8 mouse cellular contexts compared by ENCODE assay signal in genomic region chr3:126596491-126597160, GRCm38 (mm10). TPM values are rescaled to one million over a fixed set of nuclear protein-coding genes. Genes with fewer than 3 reads are reported as not detected.
DNase-seq lines count a peak whose midpoint lies in the region; ATAC-seq and TF ChIP-seq lines count a peak whose summit lies in the region.

No protein-coding gene starts in this region.

- peak; percentile 51 for TF ChIP-seq CTCF in liver, adult 2 months (IDR thresholded peaks at IDR 0.05; ENCODE audit: low read depth, low read length)

- H3K36me3 ChIP-seq in embryonic facial prominence, embryonic 14.5 days (ENCODE audit: control insufficient read depth, insufficient read depth, low read length), result 0 out of 2 replicates have a peak, but pooled peaks cover 5% of the 10 kb centered on the region
- H3K36me3 ChIP-seq in heart, embryonic 12.5 days, result peaks cover 12% of the 10 kb centered on the region
- peaks cover 1% of the 10 kb centered on the region; the same call in 1 of the 2 replicates for H3K36me3 ChIP-seq in kidney, embryonic 16.5 days (ENCODE audit: insufficient read depth, low read length)
- H3K36me3 ChIP-seq in liver, adult 2 months (ENCODE audit: control insufficient read depth, insufficient read depth, low read length), result peaks cover 5% of the 10 kb centered on the region; the same call in 1 of the 2 replicates

- H3K4me2 ChIP-seq in embryonic facial prominence, embryonic 14.5 days (ENCODE audit: low read depth, low read length), result peak overlapping the region; percentile 88
- H3K4me2 ChIP-seq in heart, embryonic 12.5 days, result peak overlapping the region; percentile 91
- H3K4me2 ChIP-seq in kidney, embryonic 16.5 days (replicated peaks; ENCODE audit: low read depth, low read length), result peak overlapping the region; percentile 94

- H3K4me3 ChIP-seq in embryonic facial prominence, embryonic 14.5 days (ENCODE audit: low read depth, low read length), result peak overlapping the region; percentile 88
- H3K4me3 ChIP-seq in heart, embryonic 12.5 days, result peak overlapping the region; percentile 95
- peak overlapping the region; percentile 71 for H3K4me3 ChIP-seq in kidney, embryonic 16.5 days (ENCODE audit: low read length)
- H3K4me3 ChIP-seq in liver, adult 2 months (ENCODE audit: insufficient read depth, low read depth, low read length), result peak overlapping the region; percentile 73

- peak overlapping the region; percentile 98 for H3K27ac ChIP-seq in embryonic facial prominence, embryonic 14.5 days (replicated peaks; ENCODE audit: low read depth, low read length)
- peak overlapping the region; percentile 99 for H3K27ac ChIP-seq in heart, embryonic 12.5 days (ENCODE audit: poor library complexity, severe bottlenecking)
- peak overlapping the region; percentile 98 for H3K27ac ChIP-seq in kidney, embryonic 16.5 days (ENCODE audit: low read length)
- peak overlapping the region; percentile 83 for H3K27ac ChIP-seq in liver, adult 2 months (replicated peaks; ENCODE audit: insufficient read depth, low read depth, low read length)

- TF ChIP-seq POLR2A in liver, adult 2 months (IDR thresholded peaks at IDR 0.05; ENCODE audit: extremely low read depth, insufficient read depth, low read length), result no peak

- DNase-seq in 3T3-L1 (ENCODE audit: low read depth, low spot score), result peak; percentile 81
- peak; percentile 72 to 81 for DNase-seq in adrenal gland, postnatal 4 days (ENCODE audit: low spot score in 2 of 2)
- DNase-seq in embryonic facial prominence, embryonic 14.5 days (ENCODE audit: low spot score), result peak; percentile 94
- peak; percentile 55 for DNase-seq in liver, adult 2 months (ENCODE audit: extremely low read depth, low read depth, low spot score)
- DNase-seq in monocyte, adult 2 months (ENCODE audit: low read depth in 1 of 2, low spot score in 2 of 2), result peak; percentile 10 to 55
- peak; percentile 64 to 73 for DNase-seq in spleen, postnatal 14 days (ENCODE audit: low spot score in 2 of 2)

- WGBS in embryonic facial prominence, embryonic 14.5 days, result under 1% methylated on average over 36 of the region's 69 CpGs
- WGBS in heart, embryonic 12.5 days, result under 1% methylated on average over 68 of the region's 69 CpGs
- WGBS in kidney, embryonic 16.5 days, result under 1% methylated on average over 65 of the region's 69 CpGs
- under 1% methylated on average over 69 of the region's 69 CpGs for WGBS in liver, adult 2 months

- peaks cover 6% of the 10 kb centered on the region; the same call in 1 of the 2 replicates for H3K4me1 ChIP-seq in embryonic facial prominence, embryonic 14.5 days (ENCODE audit: control insufficient read depth, insufficient read depth, low read length)
- H3K4me1 ChIP-seq in heart, embryonic 12.5 days (replicated peaks), result peaks cover 13% of the 10 kb centered on the region; the same call in 1 of the 2 replicates
- H3K4me1 ChIP-seq in kidney, embryonic 16.5 days (ENCODE audit: insufficient read depth, low read length), result peaks cover 7% of the 10 kb centered on the region; the same call in 1 of the 2 replicates
- H3K4me1 ChIP-seq in liver, adult 2 months (ENCODE audit: control insufficient read depth, insufficient read depth, low read length), result 0 out of 2 replicates have a peak, but pooled peaks cover 2% of the 10 kb centered on the region

- no peaks in the 10 kb centered on the region for H3K27me3 ChIP-seq in embryonic facial prominence, embryonic 14.5 days (replicated peaks; ENCODE audit: control insufficient read depth, insufficient read depth, low read length)
- no peaks in the 10 kb centered on the region for H3K27me3 ChIP-seq in heart, embryonic 12.5 days (replicated peaks)
- no peaks in the 10 kb centered on the region for H3K27me3 ChIP-seq in kidney, embryonic 16.5 days (ENCODE audit: insufficient read depth, low read length)
- no peaks in the 10 kb centered on the region for H3K27me3 ChIP-seq in liver, adult 2 months (ENCODE audit: control insufficient read depth, insufficient read depth, low read length)

- no peaks in the 10 kb centered on the region for H3K79me2 ChIP-seq in liver, adult 2 months (ENCODE audit: control insufficient read depth, insufficient read depth, low read length)

- peak; percentile 93 for ATAC-seq in embryonic facial prominence, embryonic 14.5 days (ENCODE audit: low read depth)
- ATAC-seq in heart, embryonic 12.5 days (ENCODE audit: insufficient number of reproducible peaks, low FRiP score), result peak; percentile 90
- peak; percentile 96 for ATAC-seq in kidney, embryonic 16.5 days (ENCODE audit: low FRiP score, low TSS enrichment)

- H3K9ac ChIP-seq in embryonic facial prominence, embryonic 14.5 days (ENCODE audit: low read depth, low read length), result peak overlapping the region; percentile 93
- H3K9ac ChIP-seq in heart, embryonic 12.5 days, result peak overlapping the region; percentile 98
- H3K9ac ChIP-seq in kidney, embryonic 16.5 days (replicated peaks; ENCODE audit: low read length), result peak overlapping the region; percentile 90
- H3K9ac ChIP-seq in liver, adult 2 months (ENCODE audit: low read depth, low read length), result peak overlapping the region; percentile 92

- H3K9me3 ChIP-seq in embryonic facial prominence, embryonic 14.5 days (ENCODE audit: control insufficient read depth, low read length), result peaks cover 1% of the 10 kb centered on the region; the same call in 1 of the 2 replicates
- no peaks in the 10 kb centered on the region for H3K9me3 ChIP-seq in heart, embryonic 12.5 days (replicated peaks)
- H3K9me3 ChIP-seq in kidney, embryonic 16.5 days (ENCODE audit: low read length), result no peaks in the 10 kb centered on the region

RNA-seq across cellular contexts. Expression of gene Camk2d, which starts 0.5 kb away (rescaled TPM):
- 100 to 1,000 TPM in 1 of 2 experiments, 10 to 100 TPM in 1; 99.4 to 100 TPM for total RNA-seq in adrenal gland, postnatal 4 days (2021)
- polyA plus RNA-seq in embryonic facial prominence, embryonic 14.5 days (2014; fragmentation: Nextera tagmentation; extraction: Ambion mirVana), result 40.8 and 40.9 TPM in 2 replicates
- 125 and 136 TPM in 2 replicates for polyA plus RNA-seq in heart, embryonic 12.5 days (2016; fragmentation: Nextera tagmentation; extraction: Ambion mirVana)
- polyA plus RNA-seq in kidney, embryonic 16.5 days (2015; fragmentation: Nextera tagmentation; extraction: Ambion mirVana), result 23.8 and 24.9 TPM in 2 replicates
- total RNA-seq in liver, adult 2 months (2014; rRNA removed), result 9.4 and 10.9 TPM in 2 replicates
- 5.0 and 5.9 TPM in 2 replicates for polyA plus RNA-seq in liver, adult 2 months (2012; rRNA removed)

Comparison
In these comparisons a context has a peak if more than half of its experiments do, and no peak if none do; other contexts are left out.
1. Peak in every context shown above with its lines: DNase-seq, ATAC-seq, H3K4me3 ChIP-seq and H3K27ac ChIP-seq.
2. DNase-seq: peak in every context shown above with its lines; median percentile 94 in embryonic facial prominence, embryonic 14.5 days; 81 in 3T3-L1; 76 in adrenal gland, postnatal 4 days; 68 in spleen, postnatal 14 days; 55 in liver, adult 2 months; 32 in monocyte, adult 2 months.